Mouse (Mus musculus): ENCODE measurements around the gene Scg2. TPM values are rescaled to one million over a fixed set of nuclear protein-coding genes. Genes with fewer than 3 reads are reported as not detected.

Scg2 gene
- polyA plus RNA-seq (2015; fragmentation: Nextera tagmentation; extraction: Ambion mirVana): 1.1 and 1.3 TPM in 2 replicates

GRCm38 (mm10) chr1:79439609-79440308, at the start of gene Scg2:
TSS of gene Scg2 (minus strand) at chr1:79440120.
- 13% methylated on average over 22 of the region's 22 CpGs for WGBS
- no peak within 1 kb of the TSS for H3K4me2 ChIP-seq
- peak; percentile 72; the same call in 1 of the 2 replicates for ATAC-seq (ENCODE audit: insufficient number of reproducible peaks, low FRiP score, low TSS enrichment, low read depth)
- H3K27me3 ChIP-seq: no peaks in the 10 kb centered on the region
- no peaks in the 10 kb centered on the region for H3K9me3 ChIP-seq
- H3K9ac ChIP-seq: no peak within 1 kb of the TSS
- H3K4me1 ChIP-seq: no peaks in the 10 kb centered on the region
- no peaks in the 10 kb centered on the region for H3K36me3 ChIP-seq
- no peak within 1 kb of the TSS for H3K27ac ChIP-seq
- H3K4me3 ChIP-seq: no peak within 1 kb of the TSS

GRCm38 (mm10) chr1:79485546-79485945, 45.6 kb upstream of the Scg2 start:
- H3K9ac ChIP-seq: no peak overlapping the region
- H3K27me3 ChIP-seq: no peaks in the 10 kb centered on the region
- H3K9me3 ChIP-seq: no peaks in the 10 kb centered on the region
- no peaks in the 10 kb centered on the region for H3K36me3 ChIP-seq
- H3K27ac ChIP-seq: no peak overlapping the region
- no peak for ATAC-seq (ENCODE audit: insufficient number of reproducible peaks, low FRiP score, low TSS enrichment, low read depth)
- 89% methylated on average over 6 of the region's 6 CpGs for WGBS
- no peak overlapping the region for H3K4me3 ChIP-seq
- H3K4me2 ChIP-seq: no peak overlapping the region
- H3K4me1 ChIP-seq: no peaks in the 10 kb centered on the region

GRCm38 (mm10) chr1:79470856-79471255, 30.9 kb upstream of the Scg2 start:
- no peaks in the 10 kb centered on the region for H3K4me1 ChIP-seq
- no peak overlapping the region for H3K9ac ChIP-seq
- no peak overlapping the region for H3K4me3 ChIP-seq
- H3K9me3 ChIP-seq: no peaks in the 10 kb centered on the region
- WGBS: 78% methylated on average over 2 of the region's 2 CpGs
- no peak for ATAC-seq (ENCODE audit: insufficient number of reproducible peaks, low FRiP score, low TSS enrichment, low read depth)
- no peaks in the 10 kb centered on the region for H3K27me3 ChIP-seq
- no peak overlapping the region for H3K27ac ChIP-seq
- no peaks in the 10 kb centered on the region for H3K36me3 ChIP-seq
- no peak overlapping the region for H3K4me2 ChIP-seq

GRCm38 (mm10) chr1:79469871-79470270, 30.0 kb upstream of the Scg2 start:
- WGBS: 69% methylated on average over 5 of the region's 5 CpGs
- H3K9me3 ChIP-seq: no peaks in the 10 kb centered on the region
- no peaks in the 10 kb centered on the region for H3K27me3 ChIP-seq
- no peak overlapping the region for H3K4me2 ChIP-seq
- no peak overlapping the region for H3K4me3 ChIP-seq
- H3K36me3 ChIP-seq: no peaks in the 10 kb centered on the region
- no peaks in the 10 kb centered on the region for H3K4me1 ChIP-seq
- H3K27ac ChIP-seq: no peak overlapping the region
- no peak for ATAC-seq (ENCODE audit: insufficient number of reproducible peaks, low FRiP score, low TSS enrichment, low read depth)
- no peak overlapping the region for H3K9ac ChIP-seq

GRCm38 (mm10) chr1:79466585-79466984, 26.7 kb upstream of the Scg2 start:
- Histone ChIP-seq H3K36me3 (no peaks in the 10 kb centered on the region), H3K27me3 (no peaks in the 10 kb centered on the region), H3K4me1 (no peaks in the 10 kb centered on the region), H3K9me3 (no peaks in the 10 kb centered on the region), H3K9ac (no peak overlapping the region), H3K4me2 (no peak overlapping the region), H3K27ac (no peak overlapping the region), H3K4me3 (no peak overlapping the region)
- WGBS: 67% methylated on average over 3 of the region's 3 CpGs
- ATAC-seq (ENCODE audit: insufficient number of reproducible peaks, low FRiP score, low TSS enrichment, low read depth): no peak

- no peak for ATAC-seq (ENCODE audit: insufficient number of reproducible peaks, low FRiP score, low TSS enrichment, low read depth)
- Histone ChIP-seq H3K27me3 (no peaks in the 10 kb centered on the region), H3K4me3 (no peak overlapping the region), H3K27ac (no peak overlapping the region), H3K4me2 (no peak overlapping the region), H3K9ac (no peak overlapping the region), H3K4me1 (no peaks in the 10 kb centered on the region), H3K9me3 (no peaks in the 10 kb centered on the region), H3K36me3 (no peaks in the 10 kb centered on the region)
- WGBS: 29% methylated on average over 5 of the region's 5 CpGs
Measured at GRCm38 (mm10) chr1:79458558-79458957, 18.6 kb upstream of the Scg2 start.

- Histone ChIP-seq H3K27ac (no peak overlapping the region), H3K4me2 (no peak overlapping the region), H3K4me3 (no peak overlapping the region), H3K9me3 (no peaks in the 10 kb centered on the region), H3K36me3 (no peaks in the 10 kb centered on the region), H3K4me1 (no peaks in the 10 kb centered on the region; the same call in 1 of the 2 replicates), H3K9ac (no peak overlapping the region), H3K27me3 (peaks cover 10% of the 10 kb centered on the region; the same call in 1 of the 2 replicates)
- WGBS: 31% methylated on average over 4 of the region's 4 CpGs
- no peak for ATAC-seq (ENCODE audit: insufficient number of reproducible peaks, low FRiP score, low TSS enrichment, low read depth)
Measured at GRCm38 (mm10) chr1:79454164-79454563, 14.2 kb upstream of the Scg2 start.

- no peaks in the 10 kb centered on the region for H3K9me3 ChIP-seq
- no peak overlapping the region for H3K9ac ChIP-seq
- no peaks in the 10 kb centered on the region for H3K36me3 ChIP-seq
- no peak for ATAC-seq (ENCODE audit: insufficient number of reproducible peaks, low FRiP score, low TSS enrichment, low read depth)
- H3K4me3 ChIP-seq: no peak overlapping the region
- 83% methylated on average over 1 of the region's 1 CpGs for WGBS
- peaks cover 10% of the 10 kb centered on the region; the same call in 1 of the 2 replicates for H3K27me3 ChIP-seq
- no peak overlapping the region for H3K27ac ChIP-seq
- no peaks in the 10 kb centered on the region; the same call in 1 of the 2 replicates for H3K4me1 ChIP-seq
- H3K4me2 ChIP-seq: no peak overlapping the region
Measured at GRCm38 (mm10) chr1:79452339-79452738, 12.4 kb upstream of the Scg2 start.

GRCm38 (mm10) chr1:79450343-79451021, 10.6 kb upstream of the Scg2 start:
- no peaks in the 10 kb centered on the region for H3K9me3 ChIP-seq
- ATAC-seq (ENCODE audit: insufficient number of reproducible peaks, low FRiP score, low TSS enrichment, low read depth): no peak
- H3K36me3 ChIP-seq: no peaks in the 10 kb centered on the region
- H3K4me1 ChIP-seq: no peaks in the 10 kb centered on the region; the same call in 1 of the 2 replicates
- no peak overlapping the region for H3K9ac ChIP-seq
- no peak overlapping the region for H3K4me2 ChIP-seq
- H3K27ac ChIP-seq: no peak overlapping the region
- H3K27me3 ChIP-seq: peaks cover 10% of the 10 kb centered on the region; the same call in 1 of the 2 replicates
- WGBS: 23% methylated on average over 20 of the region's 20 CpGs
- no peak overlapping the region for H3K4me3 ChIP-seq

GRCm38 (mm10) chr1:79449943-79450342, 10.0 kb upstream of the Scg2 start:
- no peaks in the 10 kb centered on the region; the same call in 1 of the 2 replicates for H3K4me1 ChIP-seq
- H3K36me3 ChIP-seq: no peaks in the 10 kb centered on the region
- H3K4me2 ChIP-seq: no peak overlapping the region
- H3K9me3 ChIP-seq: no peaks in the 10 kb centered on the region
- WGBS: 19% methylated on average over 6 of the region's 6 CpGs
- H3K27me3 ChIP-seq: peaks cover 10% of the 10 kb centered on the region; the same call in 1 of the 2 replicates
- H3K27ac ChIP-seq: no peak overlapping the region
- ATAC-seq (ENCODE audit: insufficient number of reproducible peaks, low FRiP score, low TSS enrichment, low read depth): no peak
- no peak overlapping the region for H3K4me3 ChIP-seq
- H3K9ac ChIP-seq: no peak overlapping the region

- Histone ChIP-seq H3K4me1 (no peaks in the 10 kb centered on the region; the same call in 1 of the 2 replicates), H3K36me3 (no peaks in the 10 kb centered on the region), H3K27ac (no peak overlapping the region), H3K9me3 (no peaks in the 10 kb centered on the region), H3K27me3 (peaks cover 6% of the 10 kb centered on the region; the same call in 1 of the 2 replicates), H3K9ac (no peak overlapping the region), H3K4me3 (no peak overlapping the region), H3K4me2 (no peak overlapping the region)
- ATAC-seq (ENCODE audit: insufficient number of reproducible peaks, low FRiP score, low TSS enrichment, low read depth): no peak
- 84% methylated on average over 4 of the region's 4 CpGs for WGBS
Measured at GRCm38 (mm10) chr1:79445586-79445985, 5.7 kb upstream of the Scg2 start.

- H3K4me1 ChIP-seq: no peaks in the 10 kb centered on the region
- ATAC-seq (ENCODE audit: insufficient number of reproducible peaks, low FRiP score, low TSS enrichment, low read depth): no peak
- H3K9me3 ChIP-seq: no peaks in the 10 kb centered on the region
- H3K36me3 ChIP-seq: no peaks in the 10 kb centered on the region
- H3K9ac ChIP-seq: no peak overlapping the region
- H3K4me3 ChIP-seq: no peak overlapping the region
- H3K4me2 ChIP-seq: no peak overlapping the region
- 81% methylated on average over 1 of the region's 1 CpGs for WGBS
- H3K27me3 ChIP-seq: no peaks in the 10 kb centered on the region
- H3K27ac ChIP-seq: no peak overlapping the region
Measured at GRCm38 (mm10) chr1:79437755-79438154, 2.2 kb downstream of the Scg2 start.
